Mouse (Mus musculus): ENCODE results near the gene Adgrb2.

The Adgrb2 gene

GRCm38 (mm10) chr4:129984421-129985061 lies at the start of gene Adgrb2:
Gene Adgrb2 (plus strand): TSS chr4:129984870.
- peak; percentile 57 for DNase-seq

GRCm38 (mm10) chr4:129951359-129951821 lies 33.3 kb upstream of the Adgrb2 start:
- DNase-seq = no peak

- no peak for DNase-seq
These were observed 32.3 kb upstream of the Adgrb2 start for GRCm38 (mm10) chr4:129952241-129952810.

- DNase-seq = no peak
These were observed 30.1 kb upstream of the Adgrb2 start for GRCm38 (mm10) chr4:129954527-129954926.

- peak; percentile 89 for DNase-seq
These were observed 24.3 kb upstream of the Adgrb2 start for GRCm38 (mm10) chr4:129960180-129960944.

GRCm38 (mm10) chr4:129965294-129965693 lies 19.4 kb upstream of the Adgrb2 start:
- no peak for DNase-seq

- DNase-seq = no peak
These were observed 18.5 kb upstream of the Adgrb2 start for GRCm38 (mm10) chr4:129966201-129966600.

- DNase-seq = peak; percentile 88
These were observed 17.4 kb upstream of the Adgrb2 start for GRCm38 (mm10) chr4:129967024-129968014.

GRCm38 (mm10) chr4:129970168-129970567 lies 14.5 kb upstream of the Adgrb2 start:
- DNase-seq = no peak

GRCm38 (mm10) chr4:129970861-129971260 lies 13.8 kb upstream of the Adgrb2 start:
- DNase-seq = no peak

- no peak for DNase-seq
These were observed 12.7 kb upstream of the Adgrb2 start for GRCm38 (mm10) chr4:129971989-129972388.

- DNase-seq = no peak
These were observed 10.4 kb upstream of the Adgrb2 start for GRCm38 (mm10) chr4:129974285-129974684.

- DNase-seq = no peak
These were observed 7.4 kb upstream of the Adgrb2 start for GRCm38 (mm10) chr4:129977256-129977655.

GRCm38 (mm10) chr4:129978227-129978626 lies 6.4 kb upstream of the Adgrb2 start:
- no peak for DNase-seq

- peak; percentile 69 for DNase-seq
These were observed 5.7 kb upstream of the Adgrb2 start for GRCm38 (mm10) chr4:129978930-129979329.

GRCm38 (mm10) chr4:129981657-129982056 lies 3.0 kb upstream of the Adgrb2 start:
- no peak for DNase-seq

GRCm38 (mm10) chr4:129983046-129983445 lies 1.6 kb upstream of the Adgrb2 start:
- DNase-seq = no peak

GRCm38 (mm10) chr4:129983764-129984420 lies 778 bp upstream of the Adgrb2 start:
- DNase-seq = peak; percentile 96

- no peak for DNase-seq
These were observed 546 bp downstream of the Adgrb2 start for GRCm38 (mm10) chr4:129985161-129985670.

GRCm38 (mm10) chr4:129985671-129986441 lies 1.2 kb downstream of the Adgrb2 start:
- peak; percentile 78 for DNase-seq

All from layer of hippocampus, adult 9-11 months (tissue).